Mouse (Mus musculus): ENCODE data around the gene Zfp628.

- TF ChIP-seq CTCF (IDR thresholded peaks at IDR 0.05; ENCODE audit: low read depth) (peak; percentile 68), EP300 (optimal IDR thresholded peaks at IDR 0.05) (no peak)
Observed at GRCm38 (mm10) chr7:4901171-4901570, 13.8 kb upstream of the Zfp628 start.
